Mouse (Mus musculus): ENCODE data around the gene Shc2. TPM values are rescaled to one million over a fixed set of nuclear protein-coding genes. Genes with fewer than 3 reads are reported as not detected.

Shc2 gene
- polyA plus RNA-seq (2012; rRNA removed): 23.4 and 27.1 TPM in 2 replicates

DNA sequence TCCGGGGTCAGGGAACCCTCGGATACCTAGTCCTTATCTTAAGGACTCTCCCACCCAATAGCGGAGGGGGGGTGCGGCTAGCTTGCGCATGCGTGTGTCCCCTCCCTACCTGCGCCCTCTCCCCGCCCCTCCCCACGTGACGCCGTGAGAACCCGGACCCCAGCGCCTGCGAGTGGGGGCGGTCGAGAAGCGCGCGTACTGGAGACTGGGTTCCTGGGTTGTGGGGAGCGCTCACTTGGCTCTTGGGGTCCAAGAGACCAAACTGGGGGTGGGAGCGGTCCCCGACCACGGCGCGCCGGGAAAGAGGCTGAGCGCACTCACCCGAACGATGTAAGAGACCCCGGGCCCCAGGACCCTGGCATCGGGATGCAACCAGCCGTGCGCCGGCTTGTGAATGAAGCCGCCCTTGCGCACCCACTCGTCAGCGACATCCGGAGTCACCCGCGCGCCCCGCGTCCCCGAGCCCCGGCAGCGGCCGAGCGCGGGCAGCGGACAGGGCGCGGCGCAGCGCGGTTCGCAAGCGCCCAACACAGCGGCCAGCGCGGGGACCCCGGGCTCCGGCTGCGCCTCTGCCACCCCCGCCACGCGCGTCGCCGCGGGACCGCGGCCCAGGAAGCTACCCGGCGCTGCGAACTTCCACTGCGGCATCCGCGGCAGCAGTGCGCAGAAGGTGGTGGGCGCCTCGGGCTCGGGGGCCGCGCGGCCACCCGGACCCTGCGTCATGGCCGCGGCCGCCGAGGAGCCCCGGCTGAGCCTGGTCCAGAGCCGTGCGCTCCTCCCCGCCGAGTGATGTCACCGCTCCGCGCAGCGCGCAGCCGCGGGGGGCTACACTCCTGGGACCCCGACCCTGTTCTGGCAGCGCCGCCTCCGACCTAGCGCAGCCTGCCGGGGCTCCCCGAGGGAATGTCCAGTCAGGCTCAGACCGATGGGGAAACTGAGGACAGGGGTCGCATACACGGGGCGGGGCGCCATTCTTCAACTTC lies at the start of gene Shc2:
TSS of gene Shc2 (minus strand) at position 791 of the 983 bp plus-strand sequence.

DNA sequence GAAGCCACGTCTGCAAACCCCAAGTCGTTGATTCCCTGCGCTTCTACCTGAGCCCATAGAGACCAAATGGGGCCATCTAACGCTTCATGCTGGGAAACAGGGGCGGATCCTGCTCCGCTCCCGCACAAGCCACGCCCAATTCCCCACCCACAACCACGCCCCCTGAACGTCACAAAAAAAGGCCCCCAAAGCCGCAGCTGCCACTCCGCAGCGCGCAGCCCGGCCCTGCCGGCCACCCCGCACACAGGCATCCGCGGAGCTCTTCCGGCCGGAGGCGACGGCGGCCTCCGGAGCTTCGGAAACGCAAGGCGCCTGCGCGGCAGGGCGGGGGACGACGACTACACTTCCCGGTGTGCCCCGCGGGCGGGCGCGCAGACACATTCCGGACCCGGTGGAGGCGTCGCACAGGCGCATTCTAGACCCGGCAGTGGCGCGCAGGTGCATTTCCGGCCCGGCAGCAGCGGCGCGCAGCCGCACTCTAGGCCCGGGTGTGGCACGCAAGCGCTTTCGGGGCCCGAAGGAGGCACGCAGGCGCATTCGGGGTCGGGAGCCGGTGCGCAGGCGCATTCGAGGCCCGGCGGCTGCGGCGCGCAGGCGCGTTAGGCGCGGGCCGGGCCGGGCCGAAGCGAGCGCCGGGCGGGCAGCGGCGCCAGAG lies 44.0 kb upstream of the Shc2 start, which contains the start of gene Cdc34:
TSS of gene Cdc34 (plus strand) at position 605 of the 655 bp plus-strand sequence.

DNA sequence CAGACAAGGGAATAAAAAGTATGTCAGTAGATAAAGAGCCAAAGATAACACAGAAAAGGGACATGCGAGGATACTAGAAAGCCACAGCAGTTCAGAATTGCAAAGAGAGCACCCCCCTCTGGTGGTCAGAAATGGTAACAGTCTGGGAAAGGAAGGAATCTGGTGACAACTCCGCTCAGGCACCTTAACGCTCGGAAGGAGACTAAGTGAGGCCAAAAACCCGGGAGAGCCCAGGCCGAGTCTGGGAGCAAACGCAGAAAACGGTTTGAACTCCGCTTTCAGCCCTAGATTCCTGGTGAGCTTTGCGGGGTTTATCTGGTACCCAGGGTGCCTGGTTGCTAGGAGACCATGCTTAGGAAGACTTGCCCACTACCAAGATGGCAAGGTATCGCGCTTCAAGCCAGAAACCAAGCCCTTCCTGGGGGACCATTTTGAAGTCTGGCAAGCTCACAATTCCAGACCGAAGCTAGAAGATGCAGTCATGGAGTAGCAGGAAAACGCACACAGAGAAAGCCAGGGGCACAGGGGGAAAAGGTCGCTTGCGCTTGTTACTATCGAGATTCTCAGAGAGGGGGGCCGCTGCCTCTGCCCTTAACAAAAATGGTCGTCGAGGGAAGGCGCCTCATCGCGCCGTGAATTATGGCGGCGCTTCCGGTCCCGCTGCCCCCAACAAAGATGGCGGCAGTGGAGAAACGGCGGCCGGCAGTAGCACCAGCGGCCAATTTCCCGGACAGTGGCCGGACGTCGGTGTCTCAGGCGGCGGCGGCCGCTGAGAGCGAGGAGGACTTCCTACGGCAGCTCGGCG lies 31.3 kb upstream of the Shc2 start, which contains the start of gene Tpgs1:
TSS of gene Tpgs1 (plus strand) at position 599 of the 805 bp plus-strand sequence.

DNA sequence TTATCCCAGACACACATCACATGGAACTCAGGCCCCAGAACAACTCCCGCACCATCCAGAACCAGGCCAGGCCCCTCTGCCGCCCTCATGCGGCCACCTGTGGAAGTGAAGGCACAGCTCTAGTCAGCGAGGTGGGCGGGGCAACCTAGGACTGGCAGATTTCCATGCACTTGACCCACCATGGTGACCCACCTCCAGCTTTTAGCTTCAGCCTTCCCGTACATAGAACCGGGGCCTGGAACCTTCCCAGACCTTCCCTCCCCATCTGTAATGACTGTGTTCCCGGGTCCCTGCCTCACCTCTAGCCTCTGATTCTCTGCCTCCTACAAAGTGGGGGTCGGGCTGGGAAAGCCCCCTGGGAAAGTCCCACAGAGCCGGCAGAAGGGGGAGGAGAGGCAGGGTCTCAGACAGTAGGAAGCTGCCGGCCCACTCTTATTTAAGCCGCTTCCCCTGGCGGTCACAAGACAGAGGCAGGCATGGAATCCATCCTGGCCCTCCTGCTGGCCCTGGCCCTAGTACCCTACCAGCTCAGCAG lies 26.5 kb upstream of the Shc2 start, which contains the start of gene Madcam1:
TSS of gene Madcam1 (plus strand) at position 429 of the 535 bp plus-strand sequence.

DNA sequence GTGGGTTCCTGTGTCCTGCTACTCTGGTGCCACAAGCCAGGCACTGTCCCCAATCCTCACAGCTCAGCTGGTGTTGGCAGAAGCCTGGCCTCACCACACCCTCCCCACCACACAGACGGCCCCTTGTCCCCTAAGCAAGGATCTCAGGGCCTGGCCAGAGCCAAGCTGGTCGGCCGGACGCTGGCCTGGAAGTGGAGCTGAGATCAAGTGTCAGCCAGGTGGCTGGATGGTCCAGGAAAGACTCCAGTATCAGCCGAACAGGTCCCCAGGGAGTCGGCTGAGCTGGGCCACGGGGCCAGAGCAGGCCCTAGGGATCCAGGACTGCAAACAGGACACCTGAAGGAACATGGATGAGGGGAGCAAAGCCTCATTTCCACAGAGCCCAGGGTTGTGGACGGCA lies 8.0 kb upstream of the Shc2 start, which contains the start of gene Odf3l2:
TSS of gene Odf3l2 (minus strand) at position 28 of the 400 bp plus-strand sequence.

DNA sequence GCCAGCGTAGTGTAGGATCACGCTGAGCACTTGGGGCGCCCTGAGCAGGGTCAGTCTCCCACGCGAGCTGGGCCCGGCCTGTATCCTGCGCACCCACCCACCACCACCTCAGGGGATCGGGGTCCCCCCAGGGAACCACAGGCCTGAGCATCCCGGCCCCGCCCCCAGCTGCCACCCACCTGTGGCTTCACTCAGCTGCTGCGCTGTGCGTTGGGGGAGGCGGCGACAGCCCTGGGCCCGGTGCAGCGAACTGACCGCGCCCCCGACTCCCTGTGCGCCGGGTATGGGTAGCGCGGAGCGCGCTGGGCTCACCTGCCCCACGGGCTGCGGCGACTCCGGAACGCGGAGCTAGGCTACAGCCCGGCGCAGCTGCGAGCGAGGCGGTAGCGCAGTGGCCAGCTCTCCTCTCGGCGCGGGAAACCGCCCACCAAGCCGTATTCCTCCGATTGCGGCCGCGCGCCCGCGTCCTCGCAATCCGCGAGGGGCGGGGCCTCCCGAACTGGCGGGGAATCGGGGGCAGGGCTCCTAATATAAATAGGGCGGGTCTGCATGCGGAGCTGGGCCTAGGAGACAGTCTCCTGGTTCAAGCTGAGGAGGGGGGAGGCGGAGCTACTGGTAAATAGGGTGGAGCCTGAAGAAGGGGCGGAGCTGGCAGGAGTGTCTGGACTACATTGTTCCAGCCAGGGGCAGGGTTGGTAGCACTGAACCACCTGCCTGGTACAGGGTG lies 24.0 kb downstream of the Shc2 start, which contains the start of gene C2cd4c:
TSS of gene C2cd4c (minus strand) at position 448 of the 727 bp plus-strand sequence.

DNA sequence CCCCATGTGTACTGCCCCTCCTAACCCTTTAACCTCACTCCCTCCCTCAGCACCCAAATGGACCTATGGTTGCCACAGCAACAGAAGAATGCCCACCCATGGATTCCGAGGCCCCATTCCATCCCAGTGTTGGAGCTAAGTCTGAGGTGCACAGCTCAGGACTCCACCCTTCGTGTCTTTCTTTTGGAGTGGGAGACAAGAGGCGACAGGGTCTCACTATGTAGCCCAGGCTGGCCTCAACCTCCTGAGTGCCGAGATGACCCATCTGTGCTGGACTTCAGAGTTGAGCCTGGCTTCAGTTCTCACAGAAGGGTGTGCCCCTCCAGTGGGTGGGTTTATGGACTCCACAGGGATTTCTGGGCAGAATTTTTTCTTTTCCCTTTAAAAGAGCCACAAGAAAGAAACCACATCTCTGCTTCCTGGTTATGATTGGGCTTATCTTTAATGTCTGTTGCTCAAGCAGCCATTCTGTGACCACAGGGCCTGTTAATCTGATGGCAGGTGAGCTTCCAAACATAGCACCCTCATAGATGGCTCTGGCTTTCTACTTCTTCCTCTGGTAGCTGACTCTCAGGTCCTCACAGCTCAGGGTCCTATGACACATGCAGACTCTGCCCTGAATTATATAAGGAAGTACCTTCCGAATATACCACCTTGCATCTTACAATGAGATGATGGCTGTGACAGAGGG lies 50.5 kb downstream of the Shc2 start, which contains the start of gene Theg:
TSS of gene Theg (minus strand) at position 271 of the 691 bp plus-strand sequence.

Other genes starting within 250 kb of the Shc2 start
- not detected in 2 replicates for gene Vmn2r83, start 169.2 kb downstream of the Shc2 start, polyA plus RNA-seq (2012; rRNA removed)
- 46.8 and 52.3 TPM in 2 replicates for gene Plpp2, start 104.1 kb downstream of the Shc2 start, polyA plus RNA-seq (2012; rRNA removed)
- 205 and 206 TPM in 2 replicates for gene Mier2, start 82.7 kb downstream of the Shc2 start, polyA plus RNA-seq (2012; rRNA removed)
- gene Theg, start 50.6 kb downstream of the Shc2 start, polyA plus RNA-seq (2012; rRNA removed): not detected in 2 replicates
- 1.0 and 1.1 TPM in 2 replicates for gene C2cd4c, start 23.9 kb downstream of the Shc2 start, polyA plus RNA-seq (2012; rRNA removed)
- not detected in 2 replicates for gene Odf3l2, start 7.8 kb upstream of the Shc2 start, polyA plus RNA-seq (2012; rRNA removed)
- gene Madcam1, start 26.6 kb upstream of the Shc2 start, polyA plus RNA-seq (2012; rRNA removed): 0.37 and 0.41 TPM in 2 replicates
- gene Tpgs1, start 31.5 kb upstream of the Shc2 start, polyA plus RNA-seq (2012; rRNA removed): 157 and 195 TPM in 2 replicates
- gene Cdc34, start 44.3 kb upstream of the Shc2 start, polyA plus RNA-seq (2012; rRNA removed): 105 and 140 TPM in 2 replicates
- gene Gzmm, start 51.1 kb upstream of the Shc2 start, polyA plus RNA-seq (2012; rRNA removed): 0.38 and 0.59 TPM in 2 replicates
- gene Bsg, start 66.6 kb upstream of the Shc2 start, polyA plus RNA-seq (2012; rRNA removed): 812 and 1,288 TPM in 2 replicates
- gene Hcn2, start 78.7 kb upstream of the Shc2 start, polyA plus RNA-seq (2012; rRNA removed): 15.6 and 16.5 TPM in 2 replicates
- 87.5 and 91.0 TPM in 2 replicates for gene Polrmt, start 108.7 kb upstream of the Shc2 start, polyA plus RNA-seq (2012; rRNA removed)
- 0.14 TPM in 1 of 2 replicates, not detected in the other for gene Fgf22, start 117.2 kb upstream of the Shc2 start, polyA plus RNA-seq (2012; rRNA removed)
- gene Rnf126, start 129.0 kb upstream of the Shc2 start, polyA plus RNA-seq (2012; rRNA removed): 308 and 375 TPM in 2 replicates
- gene Fstl3, start 139.4 kb upstream of the Shc2 start, polyA plus RNA-seq (2012; rRNA removed): 44.1 and 45.1 TPM in 2 replicates
- 0.20 and 0.37 TPM in 2 replicates for gene Prss57, start 153.0 kb upstream of the Shc2 start, polyA plus RNA-seq (2012; rRNA removed)
- gene Palm, start 155.7 kb upstream of the Shc2 start, polyA plus RNA-seq (2012; rRNA removed): 90.7 and 101 TPM in 2 replicates
- 5.1 and 6.2 TPM in 2 replicates for gene Misp, start 183.1 kb upstream of the Shc2 start, polyA plus RNA-seq (2012; rRNA removed)
- 420 and 461 TPM in 2 replicates for gene Ptbp1, start 216.5 kb upstream of the Shc2 start, polyA plus RNA-seq (2012; rRNA removed)
- gene Prtn3, start 236.6 kb upstream of the Shc2 start, polyA plus RNA-seq (2012; rRNA removed): 9.7 and 11.8 TPM in 2 replicates
- gene Plppr3, start 236.7 kb upstream of the Shc2 start, polyA plus RNA-seq (2012; rRNA removed): 55.3 and 72.1 TPM in 2 replicates
- 0.20 and 1.7 TPM in 2 replicates for gene Elane, start 248.3 kb upstream of the Shc2 start, polyA plus RNA-seq (2012; rRNA removed)

Data from ovary, adult 2 months (tissue).